Mouse (Mus musculus): Measurements from ENCODE around the gene Igfbp5. TPM values are rescaled to one million over a fixed set of nuclear protein-coding genes. Genes with fewer than 3 reads are reported as not detected.

The Igfbp5 gene
- polyA plus RNA-seq, 1 experiment from 2014 or later = 71.2 TPM

DNA sequence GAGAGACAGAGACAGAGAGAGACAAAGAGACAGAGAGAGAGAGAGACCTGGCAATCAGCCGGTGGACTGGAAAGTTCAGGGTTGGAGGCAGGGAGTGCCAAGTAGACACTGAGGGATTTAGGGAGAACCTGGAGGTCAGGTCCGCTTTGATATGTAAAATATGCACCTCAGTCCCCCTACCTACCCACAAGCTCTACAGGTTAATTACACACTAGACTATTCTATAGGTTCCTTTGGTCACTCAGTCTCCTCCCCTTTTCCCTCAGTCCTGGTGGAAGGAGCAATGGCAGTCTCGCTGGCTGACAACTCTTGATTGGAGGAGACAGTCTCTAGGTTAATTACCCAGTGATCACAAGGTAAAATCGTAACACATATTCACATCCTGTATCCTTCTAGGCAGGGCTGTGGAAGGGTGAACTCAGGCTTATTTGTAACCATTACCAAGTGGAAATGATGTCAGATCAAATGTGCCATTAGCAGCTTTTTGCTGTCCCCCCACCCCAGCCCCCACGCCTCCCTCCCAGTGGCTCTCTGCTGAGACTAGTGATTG is 61.5 kb downstream of the Igfbp5 start:
- ATAC-seq (replicated peaks; ENCODE audit: insufficient number of reproducible peaks, low FRiP score, low TSS enrichment, low read depth) (no peak), DNase-seq (ENCODE audit: low spot score) (no peak)
- 26% methylated on average over 5 of the region's 5 CpGs for WGBS
- Histone ChIP-seq H3K4me2 (ENCODE audit: low read depth, low read length) (no peak overlapping the region), H3K4me1 (ENCODE audit: control insufficient read depth, insufficient read depth, low read length) (no peaks in the 10 kb centered on the region; the same call in 1 of the 2 replicates), H3K9ac (replicated peaks; ENCODE audit: low read length) (peak overlapping the region; percentile 25; the same call in 1 of the 2 replicates), H3K9me3 (replicated peaks; ENCODE audit: control insufficient read depth, low read length) (no peaks in the 10 kb centered on the region), H3K27me3 (ENCODE audit: control insufficient read depth, insufficient read depth, low read length) (no peaks in the 10 kb centered on the region), H3K4me3 (ENCODE audit: low read depth, low read length) (no peak overlapping the region), H3K36me3 (replicated peaks; ENCODE audit: control insufficient read depth, insufficient read depth, low read depth, low read length) (no peaks in the 10 kb centered on the region), H3K27ac (replicated peaks; ENCODE audit: low read depth, low read length) (peak overlapping the region; percentile 8)

DNA sequence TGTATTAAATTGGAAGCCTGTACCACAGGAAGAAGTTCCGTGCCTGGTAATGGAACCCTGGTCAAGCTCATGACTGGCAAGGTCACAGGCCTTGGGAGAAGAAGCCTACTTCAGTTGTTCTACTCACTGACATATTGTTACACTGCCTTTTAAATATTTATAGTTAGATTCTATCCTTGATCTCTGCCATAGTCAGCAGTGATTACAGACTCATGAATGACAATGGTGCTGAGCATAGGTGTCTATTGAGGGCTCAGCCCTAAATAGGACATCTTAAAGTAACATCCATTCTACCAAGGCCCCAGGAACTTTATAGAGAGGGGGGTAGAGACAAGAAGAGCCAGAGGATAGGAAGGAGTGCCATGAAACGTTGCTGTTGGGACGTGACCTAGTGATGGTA is 63.6 kb downstream of the Igfbp5 start:
- WGBS = 95% methylated on average over 3 of the region's 3 CpGs
- Histone ChIP-seq H3K9ac (replicated peaks; ENCODE audit: low read length) (no peak overlapping the region), H3K9me3 (replicated peaks; ENCODE audit: control insufficient read depth, low read length) (no peaks in the 10 kb centered on the region), H3K4me3 (ENCODE audit: low read depth, low read length) (no peak overlapping the region), H3K27ac (replicated peaks; ENCODE audit: low read depth, low read length) (no peak overlapping the region), H3K4me2 (ENCODE audit: low read depth, low read length) (no peak overlapping the region), H3K4me1 (ENCODE audit: control insufficient read depth, insufficient read depth, low read length) (no peaks in the 10 kb centered on the region; the same call in 1 of the 2 replicates), H3K36me3 (replicated peaks; ENCODE audit: control insufficient read depth, insufficient read depth, low read depth, low read length) (no peaks in the 10 kb centered on the region), H3K27me3 (ENCODE audit: control insufficient read depth, insufficient read depth, low read length) (no peaks in the 10 kb centered on the region)
- ATAC-seq (replicated peaks; ENCODE audit: insufficient number of reproducible peaks, low FRiP score, low TSS enrichment, low read depth) (no peak), DNase-seq (ENCODE audit: low spot score) (no peak)

DNA sequence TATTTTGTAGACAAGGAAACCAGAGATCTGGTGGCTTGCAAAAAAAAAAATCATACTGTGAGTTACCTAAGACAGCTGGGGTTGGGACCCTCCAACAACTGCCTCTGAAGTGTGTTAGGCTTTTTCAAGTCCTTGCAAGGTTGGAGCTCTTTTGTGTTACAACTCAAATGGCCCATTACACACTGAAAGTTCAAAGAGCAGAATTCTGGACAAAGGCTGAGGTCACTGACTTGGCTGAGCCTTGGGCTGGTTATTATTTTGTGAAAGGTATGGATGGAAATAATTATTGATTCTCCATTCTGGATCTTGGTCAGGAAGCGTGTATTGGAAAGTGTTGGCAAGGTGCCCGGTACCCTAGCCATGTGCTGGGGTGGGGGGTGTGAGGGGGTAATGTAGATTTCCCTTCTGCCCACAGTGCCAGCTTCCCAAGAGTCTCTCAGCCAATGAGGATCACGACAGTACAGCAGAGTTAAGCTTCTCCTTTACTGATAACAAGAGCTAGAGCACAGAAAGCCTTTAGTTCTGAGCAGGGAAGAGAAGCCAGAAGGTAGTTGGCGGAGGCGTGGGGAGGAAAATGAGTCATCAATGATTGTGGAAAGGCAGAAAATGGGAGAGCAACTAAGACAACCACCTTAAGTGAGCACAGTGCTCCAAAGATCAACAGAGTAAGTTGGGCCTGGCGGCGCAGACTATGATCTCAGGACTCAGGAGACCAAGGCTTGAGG is 64.6 kb downstream of the Igfbp5 start:
- H3K4me2 ChIP-seq (ENCODE audit: low read depth, low read length) = no peak overlapping the region
- H3K36me3 ChIP-seq (replicated peaks; ENCODE audit: control insufficient read depth, insufficient read depth, low read depth, low read length) = no peaks in the 10 kb centered on the region
- no peak overlapping the region for H3K27ac ChIP-seq (replicated peaks; ENCODE audit: low read depth, low read length)
- no peaks in the 10 kb centered on the region for H3K9me3 ChIP-seq (replicated peaks; ENCODE audit: control insufficient read depth, low read length)
- whole genome bisulfite sequencing = 86% methylated on average over 7 of the region's 7 CpGs
- no peak overlapping the region for H3K9ac ChIP-seq (replicated peaks; ENCODE audit: low read length)
- H3K4me1 ChIP-seq (ENCODE audit: control insufficient read depth, insufficient read depth, low read length) = peaks cover 5% of the 10 kb centered on the region; the same call in 1 of the 2 replicates
- no peak overlapping the region for H3K4me3 ChIP-seq (ENCODE audit: low read depth, low read length)
- no peaks in the 10 kb centered on the region for H3K27me3 ChIP-seq (ENCODE audit: control insufficient read depth, insufficient read depth, low read length)
- DNase-seq (ENCODE audit: low spot score) (no peak), ATAC-seq (replicated peaks; ENCODE audit: insufficient number of reproducible peaks, low FRiP score, low TSS enrichment, low read depth) (no peak)

DNA sequence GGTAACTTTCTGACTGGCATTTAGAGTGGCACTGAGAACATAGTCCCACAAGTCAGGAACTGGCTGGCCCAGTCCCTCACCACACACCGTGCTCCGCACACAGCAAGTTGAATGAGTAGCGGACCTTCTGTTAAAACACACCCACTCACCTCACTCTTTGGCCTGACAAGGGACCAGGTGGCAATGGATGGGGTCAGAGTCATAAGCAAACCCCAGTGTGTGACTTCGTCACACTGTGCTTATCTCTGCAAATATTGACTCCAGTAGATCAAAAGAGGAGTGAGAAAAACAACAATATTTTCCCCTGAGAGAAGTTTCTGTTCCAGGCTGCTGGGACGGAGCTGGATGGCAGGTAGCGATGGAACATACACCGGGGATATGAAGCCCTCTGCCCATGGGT is 65.4 kb downstream of the Igfbp5 start:
- WGBS = 92% methylated on average over 7 of the region's 7 CpGs
- H3K9ac ChIP-seq (replicated peaks; ENCODE audit: low read length) = no peak overlapping the region
- H3K9me3 ChIP-seq (replicated peaks; ENCODE audit: control insufficient read depth, low read length) = no peaks in the 10 kb centered on the region
- no peak overlapping the region for H3K27ac ChIP-seq (replicated peaks; ENCODE audit: low read depth, low read length)
- H3K27me3 ChIP-seq (ENCODE audit: control insufficient read depth, insufficient read depth, low read length) = no peaks in the 10 kb centered on the region
- DNase-seq (ENCODE audit: low spot score) (no peak), ATAC-seq (replicated peaks; ENCODE audit: insufficient number of reproducible peaks, low FRiP score, low TSS enrichment, low read depth) (no peak)
- no peak overlapping the region for H3K4me3 ChIP-seq (ENCODE audit: low read depth, low read length)
- H3K4me2 ChIP-seq (ENCODE audit: low read depth, low read length) = no peak overlapping the region
- no peaks in the 10 kb centered on the region for H3K36me3 ChIP-seq (replicated peaks; ENCODE audit: control insufficient read depth, insufficient read depth, low read depth, low read length)
- H3K4me1 ChIP-seq (ENCODE audit: control insufficient read depth, insufficient read depth, low read length) = peaks cover 5% of the 10 kb centered on the region; the same call in 1 of the 2 replicates

Other genes starting within 250 kb of the Igfbp5 start
- gene Ankar, start 174.3 kb downstream of the Igfbp5 start, polyA plus RNA-seq (2014; fragmentation: Nextera tagmentation; extraction: Ambion mirVana) = not detected in 2 replicates
- 1,634 and 1,716 TPM in 2 replicates for gene Rpl37a, start 163.6 kb downstream of the Igfbp5 start, polyA plus RNA-seq (2014; fragmentation: Nextera tagmentation; extraction: Ambion mirVana)
- 368 and 450 TPM in 2 replicates for gene Igfbp2, start 50.4 kb downstream of the Igfbp5 start, polyA plus RNA-seq (2014; fragmentation: Nextera tagmentation; extraction: Ambion mirVana)
- not detected in 2 replicates for gene Tnp1, start 141.0 kb upstream of the Igfbp5 start, polyA plus RNA-seq (2014; fragmentation: Nextera tagmentation; extraction: Ambion mirVana)

All from embryonic facial prominence, embryonic 11.5 days (tissue).